Comparison of ENCODE assay signal across 7 mouse cellular contexts in genomic region chr7:89418917-89419679, GRCm38 (mm10). TPM values are rescaled to one million over a fixed set of nuclear protein-coding genes. Genes with fewer than 3 reads are reported as not detected.
DNase-seq lines count a peak whose midpoint lies in the region; ATAC-seq lines count a peak whose summit lies in the region.

No protein-coding gene starts in this region.

- peak; percentile 54 for DNase-seq in kidney, adult 9 months
- no peak for DNase-seq in kidney, postnatal 10 days
- peak; percentile 21 for DNase-seq in CD4-positive helper T cell, adult 2 months (ENCODE audit: low read depth, low spot score)
- peak; percentile 44 for DNase-seq in MN1 (ENCODE audit: low spot score)
- no peak for DNase-seq in adrenal gland, postnatal 10 days
- no peak for DNase-seq in urinary bladder, adult 2 months (ENCODE audit: low spot score)

- peak; percentile 58 for ATAC-seq in megakaryocyte, adult 5-6 weeks (ENCODE audit: poor library complexity, severe bottlenecking)

RNA-seq across cellular contexts. Expression of gene Fzd4, which starts 14.9 kb away (rescaled TPM):
- total RNA-seq in megakaryocyte, adult 5-6 weeks (2015), result 4.8 TPM in 2 replicates
- 4.0 and 5.0 TPM in 2 replicates for total RNA-seq in megakaryocyte, adult 5-6 weeks (2017)
- total RNA-seq in adrenal gland, postnatal 10 days (2021), result 10 to 100 TPM; 73.5 to 79.2 TPM
- polyA plus RNA-seq in urinary bladder, adult 2 months (2012; rRNA removed), result 20.3 and 20.6 TPM in 2 replicates

RNA-seq across cellular contexts. Expression of gene Tmem135, which starts 15.1 kb away (rescaled TPM):
- total RNA-seq in megakaryocyte, adult 5-6 weeks (2015), result 29.9 and 31.6 TPM in 2 replicates
- total RNA-seq in megakaryocyte, adult 5-6 weeks (2017), result 18.7 and 26.5 TPM in 2 replicates
- total RNA-seq in adrenal gland, postnatal 10 days (2021), result 10 to 100 TPM; 90.8 to 97.3 TPM
- 15.1 and 15.7 TPM in 2 replicates for polyA plus RNA-seq in urinary bladder, adult 2 months (2012; rRNA removed)

Comparison
In these comparisons a context has a peak if more than half of its experiments do, and no peak if none do; other contexts are left out.
1. DNase-seq: peak in kidney, adult 9 months (single experiment), CD4-positive helper T cell, adult 2 months (single experiment) and MN1 (single experiment); none in kidney, postnatal 10 days (single experiment), adrenal gland, postnatal 10 days (single experiment) and urinary bladder, adult 2 months (single experiment).
2. RNA of gene Fzd4, which starts 14.9 kb away (total RNA-seq): 73.5 to 79.2 TPM in adrenal gland, postnatal 10 days; 4.0 to 5.0 TPM in megakaryocyte, adult 5-6 weeks; every median in the first group is over 10 times any median in the second.